Mouse (Mus musculus) layer of hippocampus, postnatal 25 days (tissue): ENCODE results near the gene Tmem97. TPM values are rescaled to one million over a fixed set of nuclear protein-coding genes. Genes with fewer than 3 reads are reported as not detected.
A peak's percentile ranks its signal among the peaks of the same experiment; 100 is the strongest.
"Not testable (repeated sequence)": the region's sequence is repeated elsewhere in the genome, so short reads cannot be mapped to it uniquely, and the experiment has no call there.

Experiments
- DNase-seq, 2 experiments: peaks; one replicate each; pipeline ENCODE4 v3.0.0; 2022; ENCODE audit warnings: mixed read lengths in 2 of 2, low spot score in 1 of 2; ENCODE audit errors: extremely low spot score in 1 of 2
- total RNA-seq, 2 experiments: library from RNA; stranded (reverse); gene quantifications; 2 replicates each; pipeline ENCODE4 v1.2.3; 2021

Gene Tmem97
- total RNA-seq, result 10 to 100 TPM; 14.4 to 15.5 TPM

DNA sequence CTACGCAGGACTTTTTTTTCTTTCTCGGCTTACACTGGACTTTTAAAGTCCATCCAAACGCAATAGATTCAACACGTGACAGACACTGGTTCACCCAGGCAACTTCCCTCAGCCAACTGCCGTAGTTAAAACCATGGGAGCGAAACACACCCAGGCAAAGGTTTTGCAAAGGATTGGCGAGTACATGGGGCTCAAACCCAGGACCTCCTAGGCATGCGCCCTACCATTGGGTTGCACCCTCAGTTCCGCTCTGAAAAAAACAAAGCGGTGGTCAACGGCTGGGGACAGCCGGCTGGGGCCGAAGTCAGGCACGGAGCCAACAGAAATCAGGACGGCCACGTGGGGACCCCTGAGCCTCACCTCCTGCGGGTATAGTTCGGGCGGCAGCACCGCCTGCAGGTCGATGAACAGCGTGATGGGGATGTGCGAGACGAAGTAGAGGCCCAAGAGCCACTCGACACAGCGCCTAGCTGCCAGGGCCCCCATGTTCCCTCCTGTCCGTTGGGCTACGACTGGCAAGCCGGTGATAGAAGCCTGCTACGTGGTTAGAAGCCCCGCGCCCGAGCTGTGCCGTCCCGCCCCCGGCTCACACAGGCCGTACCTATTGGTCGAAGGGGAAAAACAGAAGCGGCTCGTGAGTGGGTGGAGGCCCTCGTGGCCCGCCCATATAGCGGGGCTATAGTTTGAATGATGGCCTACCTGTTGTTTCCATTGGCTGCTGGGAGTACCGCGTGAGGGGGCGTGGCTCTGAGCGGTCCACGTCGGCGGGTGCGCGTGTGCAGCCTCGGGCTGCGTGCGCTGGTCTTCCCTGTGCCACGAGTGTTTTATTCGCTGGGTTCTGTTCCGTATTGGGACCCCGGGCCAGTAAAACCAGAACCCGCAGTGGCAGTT is at the start of gene Tmem97:
TSS of gene Tmem97 (minus strand) at position 610 of the 891 bp plus-strand sequence.
- DNase-seq, result peak; percentile 79 to 84

DNA sequence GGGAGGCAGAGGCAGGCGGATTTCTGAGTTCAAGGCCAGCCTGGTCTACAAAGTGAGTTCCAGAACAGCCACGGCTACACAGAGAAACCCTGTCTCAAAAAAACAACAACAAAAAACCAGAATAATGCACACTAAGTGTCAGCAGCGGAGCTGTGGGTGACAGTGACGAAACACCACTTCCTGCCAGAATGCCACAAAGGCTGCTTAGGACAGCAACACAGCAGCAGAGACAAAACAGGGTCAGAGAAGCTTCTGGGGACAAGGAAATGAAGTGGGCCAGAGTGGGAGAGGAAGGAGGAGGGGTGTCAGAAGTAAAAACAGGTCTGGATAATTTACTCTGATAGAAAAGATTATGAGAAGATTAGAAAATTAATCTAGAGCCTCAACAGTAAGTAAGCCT is 49.5 kb upstream of the Tmem97 start:
- no peak for DNase-seq

GRCm38 (mm10) chr11:78598763-78599415 is 48.3 kb upstream of the Tmem97 start:
- no peak for DNase-seq

DNA sequence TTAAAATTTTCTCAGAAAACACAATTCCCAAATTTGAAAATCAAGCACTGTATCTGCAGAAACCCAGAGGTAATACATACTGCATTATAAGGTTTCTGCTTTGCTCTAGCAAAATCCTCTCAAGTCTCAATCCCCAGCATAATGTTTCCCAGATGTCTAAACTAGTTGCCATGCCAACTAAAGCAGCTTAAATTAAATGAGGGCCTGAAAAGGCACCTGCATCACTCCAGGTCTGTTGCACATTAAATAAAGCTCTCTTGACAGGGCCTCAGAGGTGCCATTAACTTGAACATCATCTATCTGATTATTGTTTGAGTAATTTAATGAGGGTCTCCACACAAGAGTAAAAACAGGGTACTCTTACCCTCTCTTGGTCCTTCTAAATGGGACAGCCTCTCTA is 46.2 kb upstream of the Tmem97 start:
- no peak for DNase-seq

- no peak for DNase-seq
Measured at GRCm38 (mm10) chr11:78595773-78596172, 45.2 kb upstream of the Tmem97 start.

DNA sequence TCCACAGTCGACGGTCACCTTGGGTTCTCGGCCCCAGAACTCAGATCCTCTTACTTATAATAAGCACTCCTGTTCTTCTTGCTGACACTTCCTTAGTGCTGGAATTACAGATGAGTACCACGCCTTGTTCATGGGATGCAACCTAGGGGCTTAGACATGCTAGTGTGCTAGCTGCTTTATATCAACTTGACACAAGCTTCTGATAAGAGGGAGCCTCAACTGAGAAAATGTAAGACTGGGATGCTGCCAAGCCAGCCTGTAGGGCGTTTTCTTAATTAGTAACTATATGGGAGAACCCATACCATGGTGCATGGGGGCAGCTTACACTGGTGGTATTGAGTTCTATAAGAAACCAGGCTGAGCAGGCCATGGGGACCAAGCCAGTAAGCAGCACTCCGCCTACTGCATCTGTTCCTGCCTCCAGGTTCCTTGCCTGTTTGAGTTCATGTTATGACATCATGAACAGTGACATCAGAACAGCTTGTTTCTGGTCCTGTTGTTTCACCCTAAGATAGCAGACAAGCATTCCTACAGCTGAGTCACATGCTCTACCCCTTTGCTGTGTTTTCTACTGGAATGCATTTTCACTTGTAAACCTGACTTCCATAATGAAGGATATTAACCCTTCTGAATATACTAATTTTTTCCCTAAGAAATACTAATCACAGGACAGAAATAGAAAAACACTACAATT is 43.8 kb upstream of the Tmem97 start:
- no peak for DNase-seq

GRCm38 (mm10) chr11:78587677-78588076 is 37.1 kb upstream of the Tmem97 start:
- not testable (repeated sequence) for DNase-seq

GRCm38 (mm10) chr11:78586099-78586498 is 35.5 kb upstream of the Tmem97 start:
- DNase-seq, result no peak

- DNase-seq, result no peak
Measured at GRCm38 (mm10) chr11:78582848-78583247, 32.3 kb upstream of the Tmem97 start.

GRCm38 (mm10) chr11:78574975-78575374 is 24.4 kb upstream of the Tmem97 start:
- no peak for DNase-seq

- DNase-seq, result no peak
Measured at GRCm38 (mm10) chr11:78574536-78574935, 24.0 kb upstream of the Tmem97 start.

GRCm38 (mm10) chr11:78574031-78574430 is 23.5 kb upstream of the Tmem97 start:
- DNase-seq, result not testable (repeated sequence)

DNA sequence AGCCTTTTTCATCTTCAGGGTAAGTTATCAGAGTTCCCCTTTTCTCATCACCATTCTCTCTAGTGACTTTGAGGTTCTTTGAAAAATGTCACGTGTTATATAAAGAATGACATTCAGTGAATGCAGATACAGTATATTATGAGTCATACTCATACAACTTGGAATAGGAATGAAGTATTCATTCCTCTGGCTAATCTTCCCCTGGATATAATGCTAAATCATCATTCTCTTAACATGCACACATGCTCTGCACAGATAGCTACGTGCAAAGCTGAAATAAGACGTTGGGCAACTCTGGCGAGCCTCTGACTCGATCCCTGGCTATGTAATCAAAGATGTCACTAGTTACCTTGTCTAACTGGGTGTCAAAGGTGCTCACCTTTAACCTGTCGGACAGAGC is 21.3 kb upstream of the Tmem97 start:
- no peak for DNase-seq

- no peak for DNase-seq
Measured at GRCm38 (mm10) chr11:78571441-78571840, 20.9 kb upstream of the Tmem97 start.

GRCm38 (mm10) chr11:78569806-78570205 is 19.2 kb upstream of the Tmem97 start:
- DNase-seq, result no peak

DNA sequence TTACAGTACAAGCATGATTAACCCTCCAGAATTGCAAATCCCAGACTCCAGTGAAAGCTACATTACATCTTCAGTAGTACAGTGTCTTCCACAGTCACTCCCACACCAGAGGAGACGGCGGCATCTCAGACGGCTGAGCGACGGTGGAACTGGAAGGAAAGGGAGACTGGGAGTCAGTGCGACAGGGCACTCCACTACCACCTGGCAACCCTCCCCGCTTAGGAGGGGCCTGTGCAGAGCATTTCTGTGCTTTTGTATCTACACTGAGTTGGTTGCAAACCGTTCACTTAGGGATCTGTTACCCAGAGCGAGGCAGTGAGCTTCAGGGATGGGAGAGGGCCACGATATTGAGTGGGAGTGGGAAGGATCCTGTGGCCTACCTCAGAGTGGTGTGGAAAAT is 18.2 kb upstream of the Tmem97 start:
- no peak for DNase-seq

- no peak for DNase-seq
Measured at GRCm38 (mm10) chr11:78567614-78568013, 17.0 kb upstream of the Tmem97 start.

DNA sequence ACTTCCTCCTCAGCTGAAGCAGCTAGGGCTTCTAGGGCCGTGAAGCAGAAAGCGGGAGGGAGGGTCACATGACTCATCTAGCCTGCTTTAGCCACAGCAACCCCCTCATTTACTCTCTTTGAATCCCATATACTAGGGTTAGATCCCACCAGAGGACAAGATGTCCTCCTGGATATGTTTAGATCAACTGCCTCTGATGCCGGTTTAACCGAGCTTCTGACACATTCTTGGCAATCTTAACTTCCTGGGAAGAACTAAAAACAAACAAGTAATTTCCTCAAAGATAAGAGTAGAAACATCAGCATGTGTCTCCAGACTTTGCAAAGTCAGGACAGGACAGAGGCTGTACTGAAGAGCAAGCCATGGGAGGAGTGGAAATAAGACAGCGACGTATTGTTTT is 16.2 kb upstream of the Tmem97 start:
- DNase-seq, result no peak

DNA sequence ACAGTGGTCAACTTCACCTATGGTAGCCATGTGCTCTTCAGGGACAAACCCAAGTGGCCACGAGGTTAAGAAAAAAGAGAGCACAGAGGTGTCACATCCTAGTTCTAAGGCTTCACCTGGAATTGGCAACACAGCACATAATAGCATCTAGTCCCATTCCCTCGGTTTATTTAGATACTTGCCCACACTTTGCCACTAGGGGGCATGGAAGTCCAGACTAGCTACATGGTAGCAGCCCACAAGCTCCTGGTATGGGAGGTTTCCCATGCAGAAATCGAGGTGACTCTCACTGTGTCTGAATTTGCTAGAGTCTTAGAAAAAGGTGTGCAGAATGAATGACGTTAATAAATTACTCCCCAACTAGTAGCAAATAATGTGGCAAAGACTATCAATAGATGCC is 9.9 kb upstream of the Tmem97 start:
- peak in 1 of 2 experiments; percentile 70 for DNase-seq

DNA sequence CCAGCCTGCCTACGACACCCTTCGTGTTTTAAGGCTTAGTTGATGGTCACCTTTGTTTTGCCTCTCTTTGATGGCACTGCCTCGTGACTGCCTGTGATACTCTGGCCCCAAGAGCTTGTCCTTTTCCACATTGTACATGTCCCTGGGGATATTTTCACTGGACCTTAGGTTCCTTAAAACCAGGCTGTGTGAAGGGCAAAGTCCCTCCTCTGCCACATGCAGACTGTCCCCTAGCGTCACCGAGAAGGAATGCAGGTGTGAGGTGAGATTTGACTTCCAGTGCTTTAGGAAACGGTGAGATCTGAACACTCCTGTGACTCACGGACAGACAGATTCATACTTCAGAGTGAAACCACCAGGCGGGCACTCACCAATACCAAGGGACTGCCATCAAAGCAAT is 6.7 kb upstream of the Tmem97 start:
- no peak for DNase-seq

DNA sequence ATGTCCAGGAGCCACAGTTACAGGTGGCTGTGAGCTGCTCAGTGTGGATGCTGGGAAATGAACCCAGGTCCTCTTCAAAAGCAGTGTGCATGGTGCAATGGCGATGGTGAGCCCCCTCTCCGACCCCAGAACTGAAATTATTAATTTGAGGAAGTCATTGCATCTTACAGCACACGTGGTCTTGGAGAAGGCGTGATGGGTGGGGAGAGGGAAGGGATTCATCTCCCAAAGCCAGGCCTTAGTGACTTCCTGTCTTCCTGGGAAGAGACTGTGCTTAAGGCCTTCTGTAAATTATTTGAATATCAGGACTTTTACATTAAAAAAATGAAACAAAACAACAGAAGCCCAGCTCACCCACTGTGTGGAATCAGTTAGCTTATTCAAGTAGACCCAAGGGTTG is 5.5 kb upstream of the Tmem97 start:
- DNase-seq, result no peak
